Mouse (Mus musculus) bone marrow macrophage, adult 2 months (primary cell): Measurements from ENCODE around the gene Ccl5.

Experiments used
- CTCF ChIP-seq: IDR thresholded peaks from 2 replicates; pipeline ENCODE4 v1.5.1; 2012; ENCODE audit warnings: low read depth, mild to moderate bottlenecking, low read length, moderate library complexity
- POLR2A ChIP-seq: IDR thresholded peaks from 2 replicates; pipeline ENCODE4 v1.6.1; 2012; ENCODE audit warnings: mild to moderate bottlenecking, low read depth, low read length, borderline replicate concordance

GRCm38 (mm10) chr11:83569249-83569648, 38.9 kb upstream of the Ccl5 start:
- TF ChIP-seq CTCF = no peak
- TF ChIP-seq POLR2A = no peak
